Mouse (Mus musculus) lung, postnatal 0 days (tissue): ENCODE measurements at regions not wholly inside any gene's neighbourhood (a gene's known extent, or its start where the extent isn't known, plus 50 kb on each side); places are given as distances from the start of the nearest gene placed in this dataset.

Experiments
- ATAC-seq: fragments of 200-750 bp; cut with Nextera tagmentation; 2 replicates; pipeline ENCODE4 v1.8.0; 2017; ENCODE audit warnings: moderate library complexity
- DNase-seq: peaks from one replicate; pipeline ENCODE4 v3.0.0-alpha.2; 2016; ENCODE audit warnings: low spot score
- H3K27ac ChIP-seq: fragments of 300-500 bp; sonication (generic); 2 replicates; pipeline ENCODE4 v1.5.1; 2014; ENCODE audit warnings: antibody characterized with exemption, mild to moderate bottlenecking, low read length, mixed read lengths
- H3K27me3 ChIP-seq: fragments of 300-500 bp; sonication (generic); replicated peaks from 2 replicates; pipeline ENCODE4 v1.6.1; 2014; ENCODE audit warnings: low read length, mixed read lengths; ENCODE audit not compliant: insufficient read depth
- H3K36me3 ChIP-seq: fragments of 300-500 bp; sonication (generic); 2 replicates; pipeline ENCODE4 v1.6.1; 2014; ENCODE audit warnings: low read length, mixed read lengths; ENCODE audit not compliant: insufficient read depth
- H3K4me1 ChIP-seq: fragments of 300-500 bp; sonication (generic); 2 replicates; pipeline ENCODE4 v1.6.1; 2014; ENCODE audit warnings: antibody characterized with exemption, low read depth, low read length, mixed read lengths; ENCODE audit not compliant: insufficient read depth
- H3K4me2 ChIP-seq: fragments of 300-500 bp; sonication (generic); replicated peaks from 2 replicates; pipeline ENCODE4 v1.6.1; 2014; ENCODE audit warnings: low read depth, mild to moderate bottlenecking, low read length, moderate library complexity, mixed read lengths
- H3K4me3 ChIP-seq: fragments of 300-500 bp; sonication (generic); 2 replicates; pipeline ENCODE4 v1.5.1; 2014; ENCODE audit warnings: low read depth, low read length
- H3K9ac ChIP-seq: fragments of 300-500 bp; sonication (generic); replicated peaks from 2 replicates; pipeline ENCODE4 v1.6.1; 2014; ENCODE audit warnings: low read depth, mild to moderate bottlenecking
- H3K9me3 ChIP-seq: fragments of 300-500 bp; sonication (generic); 2 replicates; pipeline ENCODE4 v1.6.1; 2016; ENCODE audit warnings: low read length, mixed read lengths
- CTCF ChIP-seq: IDR thresholded peaks from 2 replicates; pipeline ENCODE4 v1.5.1; 2016; ENCODE audit warnings: antibody characterized with exemption, mild to moderate bottlenecking
- EP300 ChIP-seq: IDR thresholded peaks from 2 replicates; pipeline ENCODE4 v1.6.1; 2016; ENCODE audit warnings: antibody characterized with exemption, mild to moderate bottlenecking, control low read depth
- WGBS: fragments of 180-500 bp; shearing (Covaris S2); extraction: QIAGEN DNeasy Blood & Tissue Kit; methylation state at CpG from one replicate; pipeline ENCODE4 v1.1.7; 2014; 5-methylcytosine and 5-hydroxymethylcytosine counted together

- no peak for TF ChIP-seq EP300
- Histone ChIP-seq H3K9me3 (no peaks in the 10 kb centered on the region), H3K27me3 (no peaks in the 10 kb centered on the region), H3K27ac (no peak overlapping the region), H3K4me1 (no peaks in the 10 kb centered on the region), H3K4me2 (no peak overlapping the region), H3K9ac (no peak overlapping the region), H3K36me3 (no peaks in the 10 kb centered on the region), H3K4me3 (no peak overlapping the region)
- DNase-seq (no peak), ATAC-seq (no peak)
- 68% methylated on average over 3 of the region's 3 CpGs for WGBS
Observed at GRCm38 (mm10) chr10:118501571-118501970, 60.7 kb downstream of the Ifng start.

- no peaks in the 10 kb centered on the region for H3K27me3 ChIP-seq
- no peak for ATAC-seq
- no peak overlapping the region for H3K4me3 ChIP-seq
- TF ChIP-seq EP300 (no peak), CTCF (no peak)
- peak; percentile 54 for DNase-seq
- H3K36me3 ChIP-seq: no peaks in the 10 kb centered on the region
- H3K9ac ChIP-seq: no peak overlapping the region
- 45% methylated on average over 4 of the region's 4 CpGs for WGBS
- H3K4me2 ChIP-seq: no peak overlapping the region
- H3K4me1 ChIP-seq: no peaks in the 10 kb centered on the region
- no peaks in the 10 kb centered on the region for H3K9me3 ChIP-seq
- H3K27ac ChIP-seq: no peak overlapping the region
Observed at GRCm38 (mm10) chr10:118504811-118505210, 64.0 kb downstream of the Ifng start.

GRCm38 (mm10) chr10:118506154-118506553 lies 65.3 kb downstream of the Ifng start:
- ATAC-seq (no peak), DNase-seq (no peak)
- no peaks in the 10 kb centered on the region for H3K27me3 ChIP-seq
- H3K9ac ChIP-seq: no peak overlapping the region
- no peak overlapping the region for H3K27ac ChIP-seq
- H3K4me3 ChIP-seq: no peak overlapping the region
- H3K4me1 ChIP-seq: no peaks in the 10 kb centered on the region
- no peaks in the 10 kb centered on the region for H3K9me3 ChIP-seq
- TF ChIP-seq CTCF (no peak), EP300 (no peak)
- H3K4me2 ChIP-seq: no peak overlapping the region
- WGBS: 62% methylated on average over 4 of the region's 4 CpGs
- H3K36me3 ChIP-seq: no peaks in the 10 kb centered on the region

GRCm38 (mm10) chr10:118507630-118508029 lies 66.8 kb downstream of the Ifng start:
- no peaks in the 10 kb centered on the region for H3K4me1 ChIP-seq
- H3K4me2 ChIP-seq: no peak overlapping the region
- peak; percentile 36 for DNase-seq
- H3K27ac ChIP-seq: no peak overlapping the region
- no peaks in the 10 kb centered on the region for H3K9me3 ChIP-seq
- H3K36me3 ChIP-seq: no peaks in the 10 kb centered on the region
- no peak overlapping the region for H3K9ac ChIP-seq
- WGBS: 52% methylated on average over 2 of the region's 2 CpGs
- H3K4me3 ChIP-seq: no peak overlapping the region
- TF ChIP-seq EP300 (no peak), CTCF (peak; percentile 68)
- no peaks in the 10 kb centered on the region for H3K27me3 ChIP-seq
- no peak for ATAC-seq

- Histone ChIP-seq H3K4me2 (no peak overlapping the region), H3K27ac (no peak overlapping the region), H3K9ac (no peak overlapping the region), H3K27me3 (no peaks in the 10 kb centered on the region), H3K4me3 (no peak overlapping the region), H3K9me3 (no peaks in the 10 kb centered on the region), H3K36me3 (no peaks in the 10 kb centered on the region), H3K4me1 (no peaks in the 10 kb centered on the region)
- DNase-seq (no peak), ATAC-seq (no peak)
- 89% methylated on average over 3 of the region's 3 CpGs for WGBS
- no peak for TF ChIP-seq CTCF
- TF ChIP-seq EP300: no peak
Observed at GRCm38 (mm10) chr10:118516839-118517238, 76.0 kb downstream of the Ifng start.

GRCm38 (mm10) chr10:118517995-118518394 lies 77.1 kb downstream of the Ifng start:
- no peak for DNase-seq
- 63% methylated on average over 2 of the region's 2 CpGs for WGBS
- no peak overlapping the region for H3K27ac ChIP-seq
- H3K4me3 ChIP-seq: no peak overlapping the region
- H3K27me3 ChIP-seq: no peaks in the 10 kb centered on the region
- no peaks in the 10 kb centered on the region for H3K4me1 ChIP-seq
- H3K9me3 ChIP-seq: no peaks in the 10 kb centered on the region
- H3K4me2 ChIP-seq: no peak overlapping the region
- TF ChIP-seq CTCF (no peak), EP300 (no peak)
- ATAC-seq: no peak
- no peak overlapping the region for H3K9ac ChIP-seq
- H3K36me3 ChIP-seq: no peaks in the 10 kb centered on the region

- Histone ChIP-seq H3K27ac (no peak overlapping the region), H3K4me2 (no peak overlapping the region), H3K36me3 (no peaks in the 10 kb centered on the region), H3K4me1 (no peaks in the 10 kb centered on the region), H3K27me3 (no peaks in the 10 kb centered on the region), H3K4me3 (no peak overlapping the region), H3K9ac (no peak overlapping the region), H3K9me3 (no peaks in the 10 kb centered on the region)
- WGBS: 4% methylated on average over 1 of the region's 1 CpGs
- ATAC-seq (no peak), DNase-seq (peak; percentile 17)
- TF ChIP-seq CTCF: peak; percentile 54
- TF ChIP-seq EP300: no peak
Observed at GRCm38 (mm10) chr10:118545966-118546365, 105.1 kb downstream of the Ifng start.
